8 mouse cellular contexts compared by ENCODE assay signal in the genomic region with DNA sequence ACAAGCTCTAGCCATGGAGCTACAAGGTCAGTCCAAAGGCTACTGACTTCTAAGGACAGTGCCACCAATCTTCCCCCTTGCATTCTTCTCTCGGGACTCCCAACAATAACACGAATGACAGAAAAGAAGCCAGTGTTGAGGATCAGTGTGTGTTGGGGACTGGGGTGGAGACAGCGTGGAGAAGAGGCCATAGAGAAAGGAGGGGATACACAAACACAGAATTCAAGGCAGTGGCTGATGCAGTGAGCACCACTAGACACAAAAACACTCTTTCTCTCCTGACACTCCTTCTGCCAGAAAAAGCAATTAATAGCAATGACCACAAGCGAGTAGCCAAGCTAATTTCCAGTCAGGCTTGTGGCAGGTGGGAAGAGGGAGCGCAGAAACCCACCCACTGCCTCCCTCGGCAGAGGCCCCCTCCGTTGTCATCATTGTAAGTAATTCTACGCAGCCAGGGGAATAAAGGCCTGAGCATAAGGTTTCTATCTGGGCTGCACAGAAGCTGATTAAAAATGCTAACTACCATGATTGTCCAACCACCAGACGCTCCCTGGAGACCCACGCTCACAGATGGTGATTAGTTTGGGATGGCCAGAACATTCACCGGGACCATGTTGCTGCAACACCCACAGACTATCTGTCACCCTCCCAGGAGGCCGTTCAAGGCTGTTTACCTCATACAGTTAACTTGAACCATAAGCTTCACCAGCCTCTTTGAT.
A peak's percentile ranks its signal among the peaks of the same experiment; 100 is the strongest.
DNase-seq lines count a peak whose midpoint lies in the region; ATAC-seq and TF ChIP-seq lines count a peak whose summit lies in the region.
"Had no signal": no experiment of that assay in that cellular context is flagged by ENCODE, and none has a peak within 500 bp of the region (broad histone marks: within the 10 kb centered on the region; RNA-seq: fewer than 3 reads in every experiment).

No protein-coding gene starts in this region.

- no peak overlapping the region for H3K9ac ChIP-seq in embryonic facial prominence, embryonic 11.5 days (replicated peaks; ENCODE audit: low read length)
- H3K9ac ChIP-seq in forebrain, embryonic 16.5 days (replicated peaks; ENCODE audit: low read depth, low read length), result no peak overlapping the region
- H3K9ac ChIP-seq in midbrain, postnatal 0 days (replicated peaks; ENCODE audit: low read length, poor library complexity, severe bottlenecking), result no peak overlapping the region
- H3K9ac ChIP-seq: liver, embryonic 13.5 days had no signal

- H3K9me3 ChIP-seq in embryonic facial prominence, embryonic 11.5 days (replicated peaks; ENCODE audit: control insufficient read depth, low read length), result peaks cover 4% of the 10 kb centered on the region
- peaks cover 3% of the 10 kb centered on the region; the same call in 1 of the 2 replicates for H3K9me3 ChIP-seq in forebrain, embryonic 16.5 days (ENCODE audit: control insufficient read depth, low read length)
- H3K9me3 ChIP-seq in midbrain, postnatal 0 days (ENCODE audit: low read length), result no peaks in the 10 kb centered on the region; the same call in 1 of the 2 replicates
- H3K9me3 ChIP-seq: liver, embryonic 13.5 days had no signal

- H3K4me2 ChIP-seq in embryonic facial prominence, embryonic 11.5 days (ENCODE audit: low read depth, low read length), result no peak overlapping the region
- no peak overlapping the region for H3K4me2 ChIP-seq in forebrain, embryonic 16.5 days (ENCODE audit: low read length)
- H3K4me2 ChIP-seq in midbrain, postnatal 0 days (ENCODE audit: low read depth, low read length, poor library complexity, severe bottlenecking), result no peak overlapping the region
- H3K4me2 ChIP-seq: liver, embryonic 13.5 days had no signal

- H3K4me3 ChIP-seq in embryonic facial prominence, embryonic 11.5 days (ENCODE audit: low read depth, low read length), result no peak overlapping the region
- H3K4me3 ChIP-seq in forebrain, embryonic 16.5 days (replicated peaks; ENCODE audit: low read length), result no peak overlapping the region
- H3K4me3 ChIP-seq in midbrain, postnatal 0 days (ENCODE audit: low read depth, low read length), result no peak overlapping the region
- H3K4me3 ChIP-seq: liver, embryonic 13.5 days had no signal

- DNase-seq in embryonic facial prominence, embryonic 11.5 days (ENCODE audit: low spot score), result peak; percentile 53
- DNase-seq in layer of hippocampus, adult 9-10 months (ENCODE audit: low spot score), result peak; percentile 76
- DNase-seq in midbrain, postnatal 0 days (ENCODE audit: low spot score), result peak; percentile 70
- DNase-seq in thymus, postnatal 14 days, result no peak
- no peak for DNase-seq in spleen, postnatal 14 days (ENCODE audit: low spot score in 2 of 2)
- DNase-seq: liver, embryonic 13.5 days had no signal

- no peaks in the 10 kb centered on the region; the same call in 1 of the 2 replicates for H3K27me3 ChIP-seq in embryonic facial prominence, embryonic 11.5 days (ENCODE audit: control insufficient read depth, insufficient read depth, low read length)
- no peaks in the 10 kb centered on the region for H3K27me3 ChIP-seq in forebrain, embryonic 16.5 days (replicated peaks; ENCODE audit: control insufficient read depth, insufficient read depth, low read length)
- H3K27me3 ChIP-seq in midbrain, postnatal 0 days (ENCODE audit: insufficient read depth, low read length), result no peaks in the 10 kb centered on the region
- H3K27me3 ChIP-seq: liver, embryonic 13.5 days had no signal

- H3K36me3 ChIP-seq in embryonic facial prominence, embryonic 11.5 days (replicated peaks; ENCODE audit: control insufficient read depth, insufficient read depth, low read depth, low read length), result no peaks in the 10 kb centered on the region
- H3K36me3 ChIP-seq in forebrain, embryonic 16.5 days (ENCODE audit: control insufficient read depth, insufficient read depth), result no peaks in the 10 kb centered on the region; the same call in 1 of the 2 replicates
- H3K36me3 ChIP-seq in midbrain, postnatal 0 days (ENCODE audit: insufficient read depth, low read length), result no peaks in the 10 kb centered on the region
- H3K36me3 ChIP-seq: liver, embryonic 13.5 days had no signal

- ATAC-seq in embryonic facial prominence, embryonic 11.5 days (replicated peaks; ENCODE audit: insufficient number of reproducible peaks, low FRiP score, low TSS enrichment, low read depth), result 0 out of 2 replicates have a peak, but pooled peaks have one; percentile 48
- ATAC-seq in forebrain, embryonic 16.5 days, result peak; percentile 90
- no peak for ATAC-seq in midbrain, postnatal 0 days (ENCODE audit: low FRiP score)
- ATAC-seq in erythroid progenitor cell, adult 5-6 weeks (replicated peaks; ENCODE audit: low FRiP score, poor library complexity, severe bottlenecking), result no peak

- peaks cover 8% of the 10 kb centered on the region; the same call in 1 of the 2 replicates for H3K4me1 ChIP-seq in embryonic facial prominence, embryonic 11.5 days (ENCODE audit: control insufficient read depth, insufficient read depth, low read length)
- peaks cover 13% of the 10 kb centered on the region for H3K4me1 ChIP-seq in forebrain, embryonic 16.5 days (replicated peaks; ENCODE audit: control insufficient read depth, insufficient read depth, low read length)
- no peaks in the 10 kb centered on the region for H3K4me1 ChIP-seq in midbrain, postnatal 0 days (ENCODE audit: insufficient read depth, low read length)
- H3K4me1 ChIP-seq: liver, embryonic 13.5 days had no signal

- 53% methylated on average over 12 of the region's 12 CpGs for WGBS in embryonic facial prominence, embryonic 11.5 days
- 18% methylated on average over 12 of the region's 12 CpGs for WGBS in forebrain, embryonic 16.5 days
- 26% methylated on average over 12 of the region's 12 CpGs for WGBS in midbrain, postnatal 0 days

- no peak for TF ChIP-seq CTCF in midbrain, postnatal 0 days (IDR thresholded peaks at IDR 0.05)

- no peak overlapping the region for H3K27ac ChIP-seq in embryonic facial prominence, embryonic 11.5 days (replicated peaks; ENCODE audit: low read depth, low read length)
- H3K27ac ChIP-seq in forebrain, embryonic 16.5 days (ENCODE audit: low read length), result peak overlapping the region; percentile 70
- no peak overlapping the region for H3K27ac ChIP-seq in midbrain, postnatal 0 days (ENCODE audit: low read depth, low read length)
- H3K27ac ChIP-seq: liver, embryonic 13.5 days had no signal

Comparison
In these comparisons a context has a peak if more than half of its experiments do, and no peak if none do; other contexts are left out.
1. ATAC-seq: peak in embryonic facial prominence, embryonic 11.5 days (single experiment) and forebrain, embryonic 16.5 days (single experiment); none in midbrain, postnatal 0 days (single experiment) and erythroid progenitor cell, adult 5-6 weeks (single experiment).
2. DNase-seq: peak in embryonic facial prominence, embryonic 11.5 days (single experiment), layer of hippocampus, adult 9-10 months (single experiment) and midbrain, postnatal 0 days (single experiment); none in thymus, postnatal 14 days (single experiment) and spleen, postnatal 14 days (0 of 2).